Mouse (Mus musculus) brain, embryonic 14.5 days (tissue): ENCODE measurements at regions not wholly inside any gene's neighbourhood (a gene's known extent, or its start where the extent isn't known, plus 50 kb on each side); places are given as distances from the start of the nearest gene placed in this dataset.
A peak's percentile ranks its signal among the peaks of the same experiment; 100 is the strongest.

Experiments
- DNase-seq: peaks from one replicate; pipeline ENCODE4 v3.0.0-alpha.2; 2011; ENCODE audit warnings: low read depth
- CTCF ChIP-seq: fragments of 200-500 bp; IDR thresholded peaks from 2 replicates; pipeline ENCODE4 v1.5.1; 2012; ENCODE audit warnings: inconsistent platforms, mild to moderate bottlenecking, moderate library complexity, borderline replicate concordance; ENCODE audit not compliant: insufficient read depth, insufficient read length; ENCODE audit errors: extremely low read depth
- POLR2A ChIP-seq: fragments of 200-500 bp; IDR thresholded peaks from 2 replicates; pipeline ENCODE4 v1.6.1; 2012; ENCODE audit warnings: mild to moderate bottlenecking, inconsistent platforms, borderline replicate concordance; ENCODE audit not compliant: poor library complexity, insufficient read depth, insufficient read length, severe bottlenecking; ENCODE audit errors: extremely low read depth

- no peak for DNase-seq
- TF ChIP-seq CTCF = no peak
- TF ChIP-seq POLR2A = no peak
Observed at GRCm38 (mm10) chr9:30768665-30769434, 153.4 kb downstream of the Adamts15 start.

- no peak for TF ChIP-seq POLR2A
- no peak for TF ChIP-seq CTCF
- DNase-seq = no peak
Observed at GRCm38 (mm10) chr9:30766701-30767100, 155.6 kb downstream of the Adamts15 start.

GRCm38 (mm10) chr9:30766171-30766570 is 156.1 kb downstream of the Adamts15 start:
- no peak for DNase-seq
- TF ChIP-seq POLR2A (no peak), CTCF (no peak)

- no peak for TF ChIP-seq CTCF
- no peak for DNase-seq
Observed at GRCm38 (mm10) chr9:30765017-30765569, 157.2 kb downstream of the Adamts15 start.

- no peak for TF ChIP-seq CTCF
- TF ChIP-seq POLR2A = no peak
- DNase-seq = peak; percentile 32
Observed at GRCm38 (mm10) chr9:30762913-30763312, 159.3 kb downstream of the Adamts15 start.

GRCm38 (mm10) chr9:30758121-30758520 is 164.1 kb downstream of the Adamts15 start:
- TF ChIP-seq POLR2A (no peak), CTCF (no peak)
- no peak for DNase-seq

- TF ChIP-seq POLR2A = no peak
- no peak for TF ChIP-seq CTCF
Observed at GRCm38 (mm10) chr9:30757406-30757805, 164.8 kb downstream of the Adamts15 start.

GRCm38 (mm10) chr9:30756796-30757195 is 165.5 kb downstream of the Adamts15 start:
- no peak for DNase-seq
- no peak for TF ChIP-seq POLR2A
- TF ChIP-seq CTCF = no peak

More at GRCm38 (mm10) chr9:30757406-30757805, 164.8 kb downstream of the Adamts15 start:
- DNase-seq = no peak

GRCm38 (mm10) chr9:30755586-30755985 is 166.7 kb downstream of the Adamts15 start:
- no peak for DNase-seq
- no peak for TF ChIP-seq CTCF
- no peak for TF ChIP-seq POLR2A

- no peak for TF ChIP-seq POLR2A
- no peak for TF ChIP-seq CTCF
- no peak for DNase-seq
Observed at GRCm38 (mm10) chr9:30754826-30755225, 167.4 kb downstream of the Adamts15 start.

GRCm38 (mm10) chr9:30743471-30743870 is 178.8 kb downstream of the Adamts15 start:
- TF ChIP-seq POLR2A (no peak), CTCF (no peak)
- DNase-seq = no peak
